Mouse (Mus musculus) cerebellum, adult 18-20 months (tissue): ENCODE data around the gene Olfr1395.
"Not testable (repeated sequence)": the region's sequence is repeated elsewhere in the genome, so short reads cannot be mapped to it uniquely, and the experiment has no call there.

Source experiments
- DNase-seq, 2 experiments: peaks; one replicate each; pipeline ENCODE4 v3.0.0; 2021

Olfr1395 gene

DNA sequence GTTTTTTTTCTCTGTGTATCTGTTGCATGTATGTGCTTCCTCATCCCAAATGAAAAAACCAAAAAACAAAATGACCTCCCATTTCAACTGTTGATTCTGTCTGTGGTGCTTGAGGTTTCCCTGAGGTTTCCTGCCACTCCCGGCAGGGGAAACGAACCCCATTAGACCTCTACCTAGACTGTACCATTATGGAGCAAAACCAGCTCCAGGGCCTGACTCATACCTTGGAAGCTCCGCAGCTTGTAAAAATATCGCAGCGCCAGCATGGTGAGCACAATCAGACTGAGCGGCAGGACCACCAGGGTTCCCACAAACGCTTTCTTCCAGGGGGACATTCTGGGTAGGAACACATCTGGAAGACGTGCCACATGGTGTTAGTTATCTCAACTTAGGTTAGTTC is 33.3 kb downstream of the Olfr1395 start:
- no peak for DNase-seq

DNA sequence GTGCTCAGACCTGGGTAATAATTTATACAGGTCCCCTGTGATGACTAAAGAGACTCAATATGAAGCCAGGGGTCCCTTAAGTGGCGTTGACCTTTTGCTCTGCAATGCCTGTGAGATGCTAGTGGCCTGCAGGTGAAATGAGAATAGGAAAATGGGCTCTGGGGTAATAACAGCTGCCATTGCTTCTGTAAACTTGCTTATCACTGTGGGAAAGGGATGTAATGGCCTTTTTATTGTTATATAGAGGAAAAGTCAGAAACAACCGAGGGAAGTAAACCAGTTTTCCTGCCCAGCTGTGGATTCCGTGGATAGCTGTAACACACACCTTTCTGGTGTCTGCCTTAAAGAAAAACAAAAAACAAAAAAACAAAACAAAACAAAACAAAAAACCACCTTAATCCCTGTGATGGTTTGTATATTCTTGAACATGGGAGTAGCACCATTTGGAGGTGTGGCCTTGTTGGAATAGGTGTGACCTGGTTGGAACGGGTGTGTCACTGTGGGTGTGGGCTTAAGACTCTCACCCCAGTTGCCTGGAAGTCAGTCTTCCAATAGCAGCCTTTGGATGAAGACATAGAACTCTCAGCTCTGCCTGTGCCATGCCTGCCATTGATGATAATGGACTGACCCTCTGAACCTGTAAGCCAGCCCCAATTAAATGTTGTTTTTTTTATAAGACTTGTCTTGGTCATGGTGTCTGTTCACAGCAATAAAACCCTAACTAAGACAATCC is 34.1 kb downstream of the Olfr1395 start:
- not testable (repeated sequence) for DNase-seq

DNA sequence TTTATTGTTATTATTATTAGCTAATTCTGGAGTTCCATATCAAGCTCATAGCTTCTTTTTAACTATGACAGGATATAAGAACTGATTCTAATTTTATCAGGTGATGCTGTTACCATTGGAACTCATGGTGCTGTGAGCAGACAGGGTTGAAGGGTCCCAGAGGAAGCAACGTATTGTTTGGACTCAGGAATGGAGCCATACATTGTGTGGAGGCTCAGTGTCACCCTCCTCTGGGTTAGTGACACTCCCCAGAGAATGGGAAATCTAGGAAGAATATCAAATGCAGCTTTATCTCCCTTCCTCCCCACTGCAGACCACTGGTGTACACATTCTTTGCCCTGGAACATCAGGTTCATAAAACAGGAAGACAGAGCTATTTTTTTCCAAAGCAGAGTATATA is 41.1 kb downstream of the Olfr1395 start:
- no peak for DNase-seq

DNA sequence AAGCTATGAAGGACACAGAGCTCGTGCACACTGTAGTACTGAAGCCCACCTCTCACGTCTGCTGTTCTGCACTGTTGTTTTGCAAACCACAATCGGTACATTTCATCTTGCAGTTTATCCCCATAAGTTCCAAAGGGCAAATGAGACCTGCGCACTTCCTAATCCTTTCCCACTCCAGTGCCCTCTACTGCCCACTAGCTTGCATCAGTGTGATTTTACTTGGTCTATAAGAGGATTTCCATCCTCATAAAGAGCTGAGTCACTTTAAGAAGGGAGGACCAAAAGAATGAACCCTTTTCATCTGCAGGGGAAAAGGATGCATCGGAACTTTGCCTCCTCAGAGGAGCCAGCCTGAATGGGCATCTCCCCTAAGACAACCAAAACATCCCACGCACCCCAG is 44.4 kb downstream of the Olfr1395 start:
- no peak for DNase-seq

DNA sequence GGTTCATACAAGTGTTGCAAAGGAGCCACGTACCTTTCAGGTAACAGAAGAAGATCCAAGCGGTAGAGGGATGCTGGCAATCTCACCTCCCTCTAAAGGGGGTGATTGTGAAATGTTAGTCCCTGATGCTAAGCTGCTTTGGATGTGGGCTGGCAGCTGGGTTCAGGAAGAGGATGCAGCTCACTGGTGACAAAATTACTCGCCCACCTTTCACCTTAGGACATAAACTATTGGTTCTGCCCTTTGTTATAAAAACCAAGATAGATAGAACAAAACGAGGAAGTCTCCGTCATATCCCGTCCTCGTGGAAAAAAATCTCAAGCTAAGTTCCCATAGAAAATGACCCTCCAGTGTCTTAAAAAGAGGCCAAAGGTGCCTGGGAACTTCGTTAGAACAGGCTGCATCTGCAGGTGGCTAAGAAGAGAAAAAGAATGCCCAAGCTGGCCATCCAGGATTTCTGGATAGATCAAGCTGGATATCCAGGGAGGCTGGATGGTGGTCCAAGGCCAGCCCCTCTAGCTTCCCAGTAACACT is 44.9 kb downstream of the Olfr1395 start, which contains the start of gene Btnl9:
Gene Btnl9, minus strand, starts transcription at position 205 of the 534 bp plus-strand sequence.
- DNase-seq, result no peak

DNA sequence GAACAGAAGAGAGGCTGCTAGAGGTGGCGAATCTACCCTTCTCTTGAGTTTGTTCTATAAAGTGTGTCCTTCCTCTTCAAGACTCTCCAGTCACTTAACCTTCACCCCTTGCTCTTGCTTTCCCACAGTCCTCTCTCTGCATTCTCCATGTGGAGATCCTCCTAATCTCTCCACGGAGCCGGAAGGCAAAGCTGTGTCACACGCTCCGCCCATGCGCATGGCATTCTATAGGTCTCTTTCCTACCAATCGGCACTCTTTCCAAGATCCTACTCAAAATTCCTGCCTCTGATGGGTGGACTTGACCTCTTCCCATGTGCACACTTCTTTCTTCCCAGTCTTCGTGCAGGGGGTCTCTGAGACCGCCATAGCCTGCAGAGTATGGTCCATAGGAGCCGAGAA is 45.6 kb downstream of the Olfr1395 start:
- DNase-seq, result no peak

DNA sequence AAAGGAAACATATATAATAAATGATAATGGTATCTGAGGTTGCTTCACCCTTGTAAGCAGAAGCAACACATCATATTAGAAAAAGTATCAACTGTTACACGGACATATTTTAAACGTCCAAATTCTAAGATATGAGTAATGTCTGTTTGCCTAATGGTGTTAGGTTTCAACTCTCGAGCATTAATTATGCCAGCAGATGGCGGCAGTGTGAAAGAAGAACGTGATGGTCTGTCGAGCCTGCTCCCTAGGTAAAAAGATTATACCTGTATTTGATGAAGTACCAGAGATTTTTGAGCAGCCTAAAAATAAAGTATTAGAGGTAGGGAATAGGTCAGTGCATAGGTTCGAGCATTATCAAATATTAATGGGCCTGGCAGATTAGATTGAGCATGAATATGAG is 47.7 kb downstream of the Olfr1395 start:
- peak; percentile 71 to 76 for DNase-seq

DNA sequence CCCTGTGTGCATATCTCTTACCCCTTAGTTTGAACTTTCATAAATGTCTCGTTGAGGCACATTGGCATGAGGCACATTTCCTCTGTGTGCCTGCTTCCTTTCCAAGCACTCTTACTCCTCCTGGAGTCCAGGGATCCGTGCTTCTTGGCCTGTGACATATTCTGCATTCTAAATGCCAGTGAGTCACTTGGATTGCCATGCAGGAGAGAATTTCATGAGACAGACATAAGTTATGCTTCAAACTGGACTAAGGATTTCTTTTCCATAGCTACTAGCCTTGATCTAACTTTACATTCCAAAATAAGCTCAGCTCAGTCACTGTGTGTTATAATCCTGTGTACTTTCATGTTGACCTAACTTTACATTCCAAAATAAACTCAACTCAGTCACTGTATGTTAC is 49.0 kb downstream of the Olfr1395 start:
- no peak for DNase-seq

DNA sequence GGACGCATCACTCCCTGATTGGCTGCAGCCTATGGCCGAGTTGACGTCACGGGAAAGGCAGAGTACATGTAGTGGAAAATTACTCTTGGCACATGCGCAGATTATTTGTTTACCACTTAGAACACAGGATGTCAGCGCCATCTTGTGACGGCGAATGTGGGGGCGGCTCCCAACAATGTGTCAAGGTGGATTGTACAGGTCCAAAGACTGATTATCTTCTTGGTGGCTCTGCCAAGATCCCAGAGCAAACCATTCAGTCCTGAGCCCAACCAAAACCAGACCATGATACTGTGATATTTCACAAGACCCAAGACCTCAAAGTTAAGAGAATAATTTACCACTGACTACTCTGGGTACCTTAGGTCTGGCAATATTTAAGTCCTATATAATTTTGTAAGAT is 52.7 kb downstream of the Olfr1395 start:
- DNase-seq, result not testable (repeated sequence)

DNA sequence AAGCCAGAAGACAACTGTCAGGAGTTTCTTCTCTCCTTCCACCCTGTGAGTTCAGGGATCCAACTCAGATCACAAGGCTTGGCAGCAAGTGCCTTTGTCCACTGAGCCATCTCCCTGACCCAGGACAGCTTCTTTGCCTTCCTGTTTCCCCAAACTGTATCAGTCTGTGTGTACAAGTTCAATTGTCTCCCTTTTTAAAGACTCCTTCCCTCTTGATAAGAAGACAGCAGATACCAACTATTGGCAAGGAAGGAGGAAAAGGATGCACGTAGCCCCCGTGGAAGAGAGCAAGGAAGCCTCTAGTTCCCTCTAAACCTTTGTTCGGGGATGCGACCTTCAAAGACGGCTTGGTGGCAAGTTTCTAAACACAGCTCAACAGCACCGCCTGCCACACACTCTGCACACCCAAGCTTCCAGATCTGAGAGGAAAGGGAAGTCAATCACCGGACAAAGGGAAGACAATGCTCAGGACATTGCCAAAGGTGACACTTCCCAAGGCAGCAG is 53.8 kb downstream of the Olfr1395 start:
- no peak for DNase-seq
